Mouse (Mus musculus): ENCODE results near the gene Tpra1.

GRCm38 (mm10) chr6:88869459-88869858 lies 32.6 kb upstream of the Tpra1 start:
- TF ChIP-seq HCFC1 (IDR thresholded peaks at IDR 0.05; ENCODE audit: borderline replicate concordance, insufficient read depth, low read length) (no peak), ZC3H11A (IDR thresholded peaks at IDR 0.05; ENCODE audit: borderline replicate concordance, low read depth, low read length) (no peak), CHD2 (IDR thresholded peaks at IDR 0.05; ENCODE audit: low read depth, low read length) (no peak), MAFK (IDR thresholded peaks at IDR 0.05; ENCODE audit: insufficient read depth, low read depth, low read length) (no peak)

All from ES-E14 (cell line).